Mouse (Mus musculus): ENCODE results near the gene Scimp. TPM values are rescaled to one million over a fixed set of nuclear protein-coding genes. Genes with fewer than 3 reads are reported as not detected.

The Scimp gene
- polyA plus RNA-seq (2012; rRNA removed) = 0.08 TPM in 1 of 2 replicates, not detected in the other

DNA sequence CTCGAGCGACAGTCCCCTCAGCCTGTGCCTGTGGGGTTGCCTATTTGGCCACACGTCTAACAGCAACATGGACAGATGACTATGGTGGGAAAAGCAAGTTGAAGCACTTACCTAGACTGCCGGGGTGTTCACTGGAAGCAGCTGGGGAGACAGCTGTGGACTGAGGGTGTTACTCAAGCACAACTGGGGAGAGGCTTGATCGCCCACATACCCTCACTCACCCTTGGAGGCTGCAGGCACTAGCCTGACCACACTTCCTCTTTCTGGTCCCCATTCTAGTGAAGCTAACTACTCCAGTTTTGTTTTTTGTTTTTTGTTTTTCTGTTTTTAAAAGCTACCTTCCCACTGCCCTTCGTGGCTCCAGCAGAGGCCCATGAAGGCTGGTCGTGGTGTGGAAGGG, at the start of gene Scimp:
TSS of gene Scimp (minus strand) at position 222 of the 400 bp plus-strand sequence.
- DNase-seq (ENCODE audit: extremely low spot score in 1 of 2, low spot score in 1 of 2) = no peak

DNA sequence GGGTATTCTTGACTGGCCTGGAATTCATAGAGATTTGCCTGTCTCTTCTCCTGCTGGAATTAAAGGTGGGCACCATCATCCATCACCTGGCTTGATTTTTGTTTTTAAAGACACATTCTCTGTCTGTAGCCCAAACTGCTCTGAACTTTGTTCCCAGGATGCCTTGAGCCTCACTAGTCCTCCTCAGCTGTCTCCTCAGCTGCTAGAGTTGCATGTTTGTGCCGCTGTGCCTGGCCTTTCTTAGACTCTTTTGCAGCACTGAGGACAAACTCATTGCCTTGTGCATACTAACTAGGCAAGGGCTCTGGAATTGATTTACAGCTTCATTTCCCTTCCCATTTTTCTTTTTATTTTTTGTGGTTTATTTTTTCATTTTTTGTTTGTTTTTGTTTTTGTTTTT, 48.0 kb upstream of the Scimp start:
- DNase-seq (ENCODE audit: extremely low spot score in 1 of 2, low spot score in 1 of 2) = no peak

DNA sequence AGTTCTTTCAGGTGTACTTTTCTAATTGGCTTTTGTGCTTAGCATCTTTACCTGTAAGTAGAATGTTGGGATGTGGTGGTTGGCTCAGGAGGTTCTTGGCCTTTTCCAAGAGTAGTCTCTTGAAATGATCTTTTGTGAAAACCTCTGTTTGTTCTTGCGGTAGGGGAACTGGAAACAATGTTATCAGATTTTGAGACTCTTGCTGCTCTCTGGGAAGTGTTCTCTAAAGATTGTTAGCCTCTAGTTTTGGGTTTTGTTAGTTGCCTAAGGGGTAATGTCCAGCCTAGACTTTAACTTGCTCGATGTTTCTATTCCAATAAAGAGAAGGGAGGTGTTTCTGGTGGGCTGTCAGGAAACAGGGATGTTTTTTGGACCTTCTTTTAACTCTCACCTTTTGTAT, 33.6 kb upstream of the Scimp start:
- no peak for DNase-seq (ENCODE audit: extremely low spot score in 1 of 2, low spot score in 1 of 2)

DNA sequence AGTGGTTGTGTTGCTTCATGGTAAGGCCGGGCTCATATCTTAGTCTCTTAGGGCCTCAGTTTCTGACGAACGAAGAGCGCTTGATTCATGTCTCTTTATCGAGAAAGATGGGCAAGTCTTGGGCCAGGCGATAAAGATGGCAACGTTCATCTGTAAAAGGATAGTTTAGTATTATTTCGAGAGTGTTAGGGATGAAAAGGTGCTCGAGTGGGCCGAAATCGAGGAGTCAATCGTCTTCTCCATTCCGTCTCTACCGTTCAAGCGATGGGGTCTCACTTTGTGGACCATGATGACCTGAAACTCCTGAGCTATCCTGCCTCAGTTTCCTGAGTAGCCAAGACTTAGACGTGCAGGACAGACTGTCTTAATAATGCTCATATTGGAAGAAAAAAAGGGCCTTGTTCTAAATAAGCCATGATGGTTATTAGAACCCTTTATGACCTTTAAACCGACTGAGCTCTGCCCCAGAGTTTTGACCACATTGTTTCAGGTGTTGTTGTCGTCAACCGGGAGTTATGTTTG, 33.1 kb upstream of the Scimp start:
- no peak for DNase-seq (ENCODE audit: extremely low spot score in 1 of 2, low spot score in 1 of 2)

DNA sequence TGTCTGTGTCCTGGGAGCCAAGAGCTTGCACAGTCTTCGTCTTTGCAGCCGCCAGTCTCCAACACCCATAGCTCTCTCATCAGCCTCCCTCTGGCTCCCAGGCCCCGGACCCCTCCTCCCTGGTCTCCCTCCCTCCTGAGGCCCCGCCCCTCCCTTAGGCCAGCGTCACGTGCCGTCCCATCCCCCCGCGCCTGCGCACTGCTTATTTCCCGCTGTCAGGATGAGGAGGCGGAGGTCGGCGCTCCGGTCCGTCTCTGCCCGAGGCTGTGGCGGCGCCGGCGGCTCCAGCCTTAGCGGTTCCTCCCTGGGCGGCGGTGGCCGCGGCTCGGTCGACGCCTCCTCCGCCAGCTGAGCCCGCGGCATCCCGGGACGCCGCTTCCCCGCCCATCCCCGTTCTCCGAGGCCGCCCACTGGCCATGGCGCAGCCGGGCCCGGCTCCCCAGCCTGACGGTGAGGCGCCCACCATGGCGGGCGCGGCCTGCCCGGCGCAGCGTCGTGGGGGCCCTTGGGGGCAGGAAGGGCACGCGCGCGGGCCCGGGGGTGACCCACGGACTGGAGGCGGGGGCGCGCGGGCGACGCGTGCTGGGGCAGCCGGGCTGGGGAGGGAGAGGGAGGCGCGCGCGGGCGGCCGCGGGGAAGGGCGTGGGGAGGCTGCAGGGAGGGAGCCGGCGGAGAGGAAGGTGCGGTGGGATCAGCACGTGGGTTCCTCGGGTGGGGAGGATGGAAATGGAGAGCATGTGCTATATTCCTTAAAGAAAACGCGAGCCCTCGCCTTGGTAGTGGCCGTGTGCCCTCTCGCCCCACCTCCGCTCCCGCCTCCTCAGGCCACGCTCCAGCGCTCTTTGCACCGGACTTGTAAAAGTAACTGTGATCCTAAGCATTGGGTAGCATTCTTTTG, 32.4 kb upstream of the Scimp start, which contains the start of gene Rabep1:
TSS of gene Rabep1 (plus strand) at position 220 of the 898 bp plus-strand sequence.
- DNase-seq (ENCODE audit: extremely low spot score in 1 of 2, low spot score in 1 of 2) = peak; percentile 83 to 96

DNA sequence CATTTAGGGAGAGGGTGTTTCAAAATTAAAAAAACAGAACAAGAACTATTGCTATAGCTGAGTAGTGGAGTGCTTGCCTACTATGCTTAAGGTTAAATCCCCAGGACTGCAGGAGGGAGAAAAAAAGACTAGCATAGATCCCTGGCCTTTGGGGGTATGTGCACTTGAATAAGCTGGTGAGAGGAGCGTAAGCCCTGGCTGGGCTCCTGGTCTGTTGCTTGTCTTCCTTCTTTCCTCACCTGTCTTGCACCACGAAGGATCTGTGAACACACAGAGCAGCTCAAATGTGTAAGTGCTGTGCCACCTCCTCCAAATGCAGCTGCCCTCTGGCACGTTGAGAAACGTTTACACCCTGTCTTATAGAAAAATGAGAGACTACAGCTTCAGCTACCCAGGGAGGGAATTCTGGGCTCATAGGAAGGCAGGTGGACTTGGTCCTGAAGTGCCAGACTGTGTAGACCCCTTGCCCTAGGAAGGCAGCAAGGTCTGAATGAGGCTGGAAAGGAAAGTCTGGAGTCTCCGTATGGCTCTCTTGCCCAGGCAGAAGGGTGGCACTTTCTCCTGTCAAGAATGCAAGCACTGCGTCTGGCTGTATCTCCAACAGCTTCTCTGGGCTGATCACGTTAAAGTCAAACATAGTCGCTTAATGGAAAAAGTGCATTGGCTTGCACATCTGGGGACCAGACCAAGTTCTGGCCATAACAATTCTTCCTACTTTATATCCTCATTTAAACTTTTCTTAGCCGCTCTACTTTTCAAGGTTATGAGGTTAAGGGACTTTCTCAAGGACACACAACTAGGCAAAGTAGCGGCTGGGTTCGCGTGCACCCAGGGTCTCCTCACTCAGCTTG, 31.5 kb upstream of the Scimp start:
- peak in 1 of 2 experiments; percentile 16 for DNase-seq (ENCODE audit: extremely low spot score in 1 of 2, low spot score in 1 of 2)

DNA sequence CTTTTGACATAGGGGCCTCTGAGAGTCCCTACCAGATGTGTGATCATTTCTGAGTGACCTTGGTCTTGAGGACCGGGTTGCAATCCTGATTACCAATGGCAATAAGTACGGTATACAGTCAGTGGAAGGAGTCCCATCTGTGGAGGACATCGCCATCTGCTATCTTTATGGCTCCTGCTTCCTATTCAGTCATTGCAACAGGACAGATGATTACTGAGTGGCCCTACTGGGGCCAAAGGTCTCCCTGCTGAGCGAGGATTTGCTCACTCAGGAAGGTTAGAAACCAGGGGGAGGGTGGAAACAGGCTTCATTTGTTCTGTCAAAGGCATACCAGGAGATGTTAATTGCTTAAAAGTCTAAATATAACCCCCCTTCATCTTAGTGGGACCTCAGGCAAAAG, 30.6 kb upstream of the Scimp start:
- DNase-seq (ENCODE audit: extremely low spot score in 1 of 2, low spot score in 1 of 2) = no peak

DNA sequence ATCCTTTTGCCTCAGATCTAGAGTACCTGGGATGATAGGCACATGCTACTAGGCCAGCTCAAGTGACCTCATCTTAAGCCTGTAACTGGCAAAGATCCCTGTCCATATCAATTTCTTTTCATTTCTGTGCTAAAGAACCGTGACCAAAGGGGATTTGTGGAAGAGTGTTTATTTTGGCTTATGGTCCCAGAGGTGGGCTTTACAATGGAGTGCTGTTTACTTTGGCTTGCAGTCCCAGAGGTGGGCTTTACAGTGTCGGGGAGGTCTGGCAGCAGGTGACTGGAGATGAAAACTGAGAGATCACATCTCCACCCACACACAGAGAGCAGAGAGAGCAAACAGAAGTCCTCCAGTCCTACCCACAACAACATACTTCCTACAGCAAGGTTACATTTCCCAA, 26.2 kb upstream of the Scimp start:
- DNase-seq (ENCODE audit: extremely low spot score in 1 of 2, low spot score in 1 of 2) = no peak

DNA sequence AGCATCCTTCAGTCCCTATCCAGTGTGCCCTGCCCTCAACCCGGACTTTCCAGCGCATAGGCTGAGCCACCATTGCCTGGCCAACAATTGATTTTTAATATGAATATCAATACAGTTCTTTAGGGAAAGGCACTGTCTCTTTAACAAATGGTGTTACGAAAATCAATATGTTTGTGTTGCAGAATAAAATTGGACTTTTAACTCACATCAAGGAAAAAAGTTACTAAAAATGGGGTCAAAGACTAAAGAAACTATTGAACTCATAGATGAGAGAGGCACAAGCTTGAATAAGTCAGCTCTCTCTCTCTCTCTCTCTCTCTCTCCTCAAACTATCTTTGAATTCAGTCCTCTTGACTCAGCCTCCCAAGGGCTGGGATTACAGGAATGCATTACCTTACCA, 24.6 kb upstream of the Scimp start:
- DNase-seq (ENCODE audit: extremely low spot score in 1 of 2, low spot score in 1 of 2) = no peak

DNA sequence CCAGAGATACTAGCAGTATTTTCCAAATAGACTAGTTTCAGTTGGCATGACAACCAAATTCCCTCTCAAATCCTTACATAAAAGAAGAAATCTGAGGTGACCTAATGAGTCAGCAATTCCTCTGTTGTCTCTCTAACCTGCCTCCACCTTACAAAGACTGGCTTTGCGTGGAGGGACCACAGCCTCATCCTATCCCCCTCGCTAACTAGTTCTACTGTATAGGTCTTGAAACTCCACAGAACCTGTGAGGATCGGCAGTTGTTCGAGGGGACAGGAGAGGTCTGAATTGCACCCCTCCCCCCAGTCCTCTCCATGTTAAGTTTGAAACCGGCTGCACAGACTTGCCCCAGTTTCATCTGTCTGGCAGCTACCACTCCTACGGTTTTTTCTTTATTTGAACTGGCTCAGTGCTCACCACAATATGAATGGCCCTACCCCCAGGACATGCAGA, 23.0 kb upstream of the Scimp start:
- DNase-seq (ENCODE audit: extremely low spot score in 1 of 2, low spot score in 1 of 2) = peak in 1 of 2 experiments; percentile 54

DNA sequence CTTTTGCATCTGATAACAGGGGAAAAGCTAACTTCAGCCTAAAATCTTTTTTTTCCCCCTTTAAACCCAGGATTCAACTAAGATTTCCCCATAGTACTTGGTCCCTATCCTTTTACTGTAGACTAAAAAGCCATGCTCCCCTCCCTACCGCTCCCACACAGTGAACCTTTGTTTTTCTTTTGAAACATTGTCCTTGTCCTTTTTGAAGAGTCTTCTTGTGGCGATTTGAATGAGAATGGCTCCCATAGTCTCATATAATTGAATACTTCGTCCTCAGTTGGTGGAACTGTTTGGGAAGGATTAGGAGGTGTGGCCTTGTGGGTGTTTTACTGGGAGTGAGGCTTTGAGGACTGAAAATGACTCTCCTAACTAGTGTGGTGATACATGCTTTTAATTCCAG, 21.4 kb upstream of the Scimp start:
- DNase-seq (ENCODE audit: extremely low spot score in 1 of 2, low spot score in 1 of 2) = no peak

DNA sequence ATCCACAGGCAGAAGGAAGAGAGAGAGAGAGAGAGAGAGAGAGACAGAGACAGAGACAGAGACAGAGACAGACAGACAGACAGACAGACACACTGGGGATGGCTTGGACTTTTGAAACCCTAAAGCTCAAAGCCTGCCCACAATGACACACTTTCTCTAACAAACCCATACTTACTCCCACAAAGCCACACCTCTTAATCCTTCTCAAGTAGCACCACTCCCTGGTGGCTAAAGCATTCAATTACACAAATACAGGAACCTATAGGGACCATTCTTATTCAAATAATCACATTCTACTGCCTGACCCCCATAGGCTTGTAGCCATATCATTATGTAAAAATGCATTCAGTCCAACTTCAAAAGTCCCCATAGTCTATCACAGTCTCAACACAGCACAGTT, 21.0 kb upstream of the Scimp start:
- DNase-seq (ENCODE audit: extremely low spot score in 1 of 2, low spot score in 1 of 2) = no peak

DNA sequence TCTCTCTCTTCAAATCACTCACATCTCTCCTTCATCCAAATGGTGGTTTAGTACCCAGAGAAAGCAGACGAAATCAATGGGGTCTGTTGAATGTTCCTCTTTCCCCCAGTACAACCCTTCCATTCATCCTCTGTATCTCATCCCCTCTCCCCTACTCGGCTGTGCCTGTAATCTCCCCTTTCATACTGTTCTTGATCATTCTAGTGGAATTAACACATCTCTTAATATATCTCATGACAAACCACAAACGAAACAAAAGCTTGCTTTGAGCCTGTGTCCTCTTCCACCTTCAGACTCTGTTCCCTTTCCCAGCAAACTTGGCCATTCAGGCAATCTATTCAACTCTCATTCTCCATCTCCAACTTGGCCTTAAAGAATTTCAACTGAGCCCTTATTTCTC, 18.8 kb upstream of the Scimp start:
- no peak for DNase-seq (ENCODE audit: extremely low spot score in 1 of 2, low spot score in 1 of 2)

DNA sequence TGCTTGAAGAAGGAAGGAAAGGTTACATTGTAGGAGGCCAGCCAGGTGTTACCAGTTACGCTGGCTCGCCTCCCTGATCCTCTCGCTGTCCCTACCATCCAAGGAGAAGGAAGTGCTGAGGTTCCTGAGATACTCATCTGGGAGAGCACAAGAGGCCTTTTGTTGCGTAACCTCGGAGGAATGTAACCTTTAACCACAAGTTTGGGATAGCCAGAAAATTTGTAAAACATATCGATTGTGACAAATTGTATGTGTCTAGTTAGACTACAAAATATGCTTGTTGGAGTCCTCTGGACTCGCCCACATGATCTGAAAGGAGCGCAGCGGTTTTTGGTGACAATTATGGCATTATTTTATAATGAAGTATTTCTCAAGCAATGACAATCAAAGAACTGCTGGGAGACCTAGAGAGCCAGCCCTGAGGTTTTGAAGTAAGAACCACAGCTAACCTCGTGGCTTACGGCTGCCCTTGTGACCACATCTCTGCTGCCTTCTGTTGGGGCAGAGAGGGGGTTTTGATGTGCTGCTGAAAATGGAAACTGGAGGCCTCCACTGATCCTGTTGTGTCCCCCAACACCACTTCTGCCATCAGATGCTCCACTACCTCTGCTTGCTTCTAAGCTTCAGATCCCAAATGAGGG, 16.7 kb upstream of the Scimp start:
- DNase-seq (ENCODE audit: extremely low spot score in 1 of 2, low spot score in 1 of 2) = no peak

DNA sequence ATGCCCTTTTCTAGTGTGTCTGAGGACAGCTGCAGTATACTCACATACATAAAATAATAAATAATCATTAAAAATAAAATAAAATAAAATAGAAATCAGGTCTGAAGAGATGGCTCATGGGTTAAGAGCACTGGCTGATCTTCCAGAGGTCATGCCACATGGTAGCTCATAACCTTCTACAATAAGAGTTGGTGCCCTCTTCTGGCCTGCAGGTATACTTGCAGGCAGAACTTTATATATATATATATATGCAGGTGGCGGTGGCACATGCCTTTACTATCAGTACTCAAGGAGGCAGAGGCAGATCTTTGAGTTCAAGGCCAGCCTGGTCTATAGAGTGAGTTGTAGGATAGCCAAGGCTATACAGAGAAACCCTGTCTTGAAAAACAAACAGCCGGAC, 13.8 kb upstream of the Scimp start:
- DNase-seq (ENCODE audit: extremely low spot score in 1 of 2, low spot score in 1 of 2) = no peak

DNA sequence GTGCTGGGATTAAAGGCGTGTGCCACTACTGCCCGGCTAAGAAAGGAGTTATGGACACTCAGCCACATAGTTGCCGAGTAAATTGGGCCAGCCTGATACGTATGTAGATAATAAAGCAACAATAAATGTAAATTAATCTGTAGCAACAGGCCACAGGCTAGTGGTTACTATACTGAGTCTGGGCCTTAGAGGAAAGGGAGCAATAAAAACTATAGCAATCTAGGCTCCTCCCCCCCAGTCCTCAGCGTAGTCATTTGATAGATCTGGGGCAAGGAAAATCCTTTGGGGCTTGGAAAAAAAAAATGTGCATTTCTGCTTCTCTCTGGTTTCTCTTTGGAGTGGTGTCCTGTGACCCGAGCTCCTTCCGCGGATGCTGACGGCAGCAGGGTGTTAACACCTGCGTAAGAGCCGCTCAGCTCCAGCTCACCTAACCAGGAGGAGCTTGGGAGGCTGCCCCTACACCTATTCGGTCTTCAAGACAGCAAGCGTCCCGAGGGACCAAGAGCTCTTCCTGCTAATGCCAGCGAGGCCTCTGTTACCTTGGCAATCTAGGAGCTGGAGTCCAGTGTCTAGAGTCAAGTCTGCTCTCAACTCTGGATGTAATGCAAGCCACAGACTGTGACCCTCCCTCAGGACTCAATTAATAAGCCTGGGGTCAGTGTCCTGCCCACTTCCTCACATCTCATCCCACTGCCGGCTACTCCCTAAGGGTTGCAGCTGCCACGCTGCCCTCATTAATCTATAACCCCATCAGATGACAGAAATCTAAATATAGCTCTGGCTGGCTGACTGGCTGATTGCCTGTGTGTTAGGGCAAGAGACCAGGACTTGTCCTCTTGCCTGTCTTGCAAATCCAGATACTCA, 9.6 kb upstream of the Scimp start:
- DNase-seq (ENCODE audit: extremely low spot score in 1 of 2, low spot score in 1 of 2) = no peak

DNA sequence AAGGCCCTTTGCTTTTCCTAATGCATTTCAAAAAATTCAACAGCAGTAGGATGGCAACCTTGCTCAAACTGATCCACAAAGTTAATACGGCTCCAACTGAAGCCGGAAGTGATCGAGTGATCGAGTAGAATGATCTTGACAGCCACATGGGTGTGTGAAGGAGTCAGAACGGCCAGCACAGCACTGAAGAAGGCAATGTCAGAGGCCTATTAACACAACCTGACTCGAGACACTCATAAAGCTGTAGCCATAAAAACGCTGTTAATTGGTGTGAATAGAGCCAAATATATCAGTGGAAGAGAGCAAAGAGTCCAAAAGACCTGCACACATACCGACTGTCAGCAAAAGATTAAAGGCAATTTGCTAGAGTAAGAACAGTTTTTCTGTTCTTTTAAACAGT, 7.7 kb upstream of the Scimp start:
- DNase-seq (ENCODE audit: extremely low spot score in 1 of 2, low spot score in 1 of 2) = no peak

DNA sequence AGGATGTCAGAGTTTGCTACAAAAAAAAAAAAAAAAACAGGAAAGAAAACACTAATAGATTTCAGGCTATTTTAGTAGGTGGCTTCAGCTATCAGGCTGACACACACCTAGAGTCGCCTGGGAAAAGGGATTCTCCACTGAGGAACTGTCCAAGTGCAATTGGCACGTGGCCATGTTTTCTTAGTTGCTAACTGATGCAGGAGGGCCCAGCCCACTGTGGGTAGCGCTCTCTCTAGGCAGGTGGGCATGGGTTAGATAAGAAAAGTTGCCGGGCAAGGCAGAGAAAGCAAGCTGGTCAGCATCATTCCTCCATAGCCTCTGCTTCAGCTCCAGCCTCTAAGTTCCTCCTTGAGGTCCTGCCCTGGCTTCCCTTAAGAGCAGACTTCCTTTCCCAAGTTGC, 4.4 kb upstream of the Scimp start:
- DNase-seq (ENCODE audit: extremely low spot score in 1 of 2, low spot score in 1 of 2) = no peak

DNA sequence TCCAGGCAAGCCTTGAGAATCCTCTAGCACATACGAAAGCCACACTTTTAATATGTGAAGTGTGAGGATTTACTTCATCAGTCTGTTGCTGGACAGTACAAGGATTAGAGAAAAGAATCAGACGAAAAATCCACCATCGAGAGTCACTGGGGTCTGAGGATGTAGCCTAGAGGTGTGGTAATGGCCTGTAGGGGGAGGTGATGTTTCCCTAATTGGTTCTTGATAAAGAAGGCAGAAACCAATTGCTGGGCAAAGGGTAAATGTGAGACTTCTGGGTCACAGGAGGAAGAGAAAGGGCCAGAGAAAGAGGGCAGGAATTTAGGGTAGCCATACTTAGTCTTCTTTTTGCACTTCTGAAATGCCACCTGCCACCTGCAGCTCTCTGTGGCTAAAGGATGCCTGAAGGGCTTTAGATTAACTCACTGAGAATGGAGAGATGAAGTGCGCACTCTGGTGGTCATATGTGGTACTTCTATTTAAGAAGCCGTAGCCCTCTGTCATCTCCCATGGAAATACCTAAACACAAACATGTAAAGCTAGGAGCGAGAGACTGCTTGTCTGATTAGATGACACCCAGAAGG, 3.2 kb upstream of the Scimp start:
- peak; percentile 20 to 85 for DNase-seq (ENCODE audit: extremely low spot score in 1 of 2, low spot score in 1 of 2)

Measured in frontal cortex, adult 2 months (tissue).